Mouse (Mus musculus) G1E (cell line): Measurements from ENCODE around the gene Ngly1.

Experiments
- CTCF ChIP-seq: IDR thresholded peaks from 2 replicates; pipeline ENCODE4 v1.5.1; 2012; ENCODE audit warnings: low read depth, low read length, inconsistent platforms, mixed read lengths
- GATA1 ChIP-seq: IDR thresholded peaks from 2 replicates; pipeline ENCODE4 v1.6.1; 2012; ENCODE audit warnings: borderline replicate concordance, low read length, inconsistent platforms, mixed read lengths
- POLR2AphosphoS5 ChIP-seq: IDR thresholded peaks from 2 replicates; pipeline ENCODE4 v1.6.1; 2012; ENCODE audit warnings: low read depth, low read length, inconsistent platforms; ENCODE audit not compliant: insufficient replicate concordance
- TAL1 ChIP-seq: conservative IDR thresholded peaks from 2 replicates; pipeline ENCODE4 v1.6.1; 2012; ENCODE audit warnings: low read depth, low read length, inconsistent platforms, mixed read lengths

- TF ChIP-seq CTCF (no peak), TAL1 (no peak), GATA1 (no peak), POLR2AphosphoS5 (no peak)
These were observed 76.1 kb downstream of the Ngly1 start for GRCm38 (mm10) chr14:16325208-16325607.
